ENCODE assay signal across 12 mouse cellular contexts in the genomic region with DNA sequence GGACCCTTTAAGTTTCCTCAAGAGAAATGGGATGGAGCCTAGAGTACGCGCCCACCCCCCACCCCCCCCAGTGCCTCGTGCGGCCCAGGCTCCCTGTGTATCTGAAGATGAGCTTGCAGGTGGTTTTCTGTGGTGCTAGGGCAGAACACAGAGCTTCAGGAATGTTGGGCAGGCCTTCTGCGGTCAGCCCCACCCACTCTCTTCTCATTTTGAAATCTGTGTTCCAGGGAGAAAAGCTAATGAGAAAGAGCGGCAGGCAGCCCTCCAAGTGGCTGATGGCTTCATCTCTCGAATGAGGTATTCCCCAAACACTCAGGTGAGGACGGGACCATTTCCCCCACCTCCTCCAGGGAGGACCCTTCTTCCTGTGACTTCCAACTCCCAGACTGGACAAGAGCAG.
"Had no signal": no experiment of that assay in that cellular context is flagged by ENCODE, and none has a peak within 500 bp of the region (broad histone marks: within the 10 kb centered on the region; RNA-seq: fewer than 3 reads in every experiment).

No protein-coding gene starts in this region.

- DNase-seq: gastrocnemius, adult 2 months; gastrocnemius, postnatal 10 days; gastrocnemius, postnatal 25 days; heart, adult 18-20 months; heart, postnatal 14 days; heart, postnatal 36 days; kidney, adult 11 months; kidney, adult 2 months; kidney, postnatal 10 days; kidney, postnatal 25 days; kidney, postnatal 4 days; liver had no signal
